Mouse (Mus musculus) embryonic facial prominence, embryonic 13.5 days (tissue): Measurements from ENCODE around the gene Ptpa. TPM values are rescaled to one million over a fixed set of nuclear protein-coding genes. Genes with fewer than 3 reads are reported as not detected.
"Not testable (repeated sequence)": the region's sequence is repeated elsewhere in the genome, so short reads cannot be mapped to it uniquely, and the experiment has no call there.

ENCODE experiments used
- ATAC-seq: fragments of 200-750 bp; cut with Nextera tagmentation; 2 replicates; pipeline ENCODE4 v1.8.0; 2017; ENCODE audit warnings: low read depth; ENCODE audit not compliant: insufficient number of reproducible peaks, insufficient read depth, low FRiP score, low TSS enrichment
- H3K27ac ChIP-seq: fragments of 300-500 bp; sonication (generic); 2 replicates; pipeline ENCODE4 v1.5.1; 2015; ENCODE audit warnings: moderate library complexity, mild to moderate bottlenecking, inconsistent platforms
- H3K27me3 ChIP-seq: fragments of 300-500 bp; sonication (generic); 2 replicates; pipeline ENCODE4 v1.6.1; 2015; ENCODE audit warnings: mild to moderate bottlenecking, inconsistent platforms
- H3K36me3 ChIP-seq: fragments of 300-500 bp; sonication (generic); 2 replicates; pipeline ENCODE4 v1.6.1; 2015; ENCODE audit warnings: mild to moderate bottlenecking, inconsistent platforms
- H3K4me1 ChIP-seq: fragments of 300-500 bp; sonication (generic); 2 replicates; pipeline ENCODE4 v1.6.1; 2015; ENCODE audit warnings: inconsistent platforms
- H3K4me2 ChIP-seq: fragments of 300-500 bp; sonication (generic); 2 replicates; pipeline ENCODE4 v1.6.1; 2015; ENCODE audit warnings: moderate library complexity, mild to moderate bottlenecking, inconsistent platforms
- H3K4me3 ChIP-seq: fragments of 300-500 bp; sonication (generic); 2 replicates; pipeline ENCODE4 v1.5.1; 2015; ENCODE audit warnings: mild to moderate bottlenecking, inconsistent platforms
- H3K9ac ChIP-seq: fragments of 300-500 bp; sonication (generic); 2 replicates; pipeline ENCODE4 v1.6.1; 2015; ENCODE audit warnings: mild to moderate bottlenecking, inconsistent platforms
- H3K9me3 ChIP-seq: fragments of 300-500 bp; sonication (generic); 2 replicates; pipeline ENCODE4 v1.6.1; 2016; ENCODE audit warnings: inconsistent platforms
- WGBS: fragments of 180-500 bp; shearing (Covaris S2); methylation state at CpG from one replicate; pipeline ENCODE4 v1.1.7; 2015; ENCODE audit warnings: mixed read lengths; 5-methylcytosine and 5-hydroxymethylcytosine counted together
- polyA plus RNA-seq: library from polyadenylated mRNA; unstranded; fragments of >200 nt; fragmentation: Nextera tagmentation; extraction: Ambion mirVana; gene quantifications from 2 replicates; pipeline ENCODE4 v1.2.1, GENCODE M21; 2015

Gene Ptpa
- polyA plus RNA-seq, 1 experiment from 2014 or later: 163 TPM

- WGBS: 95% methylated on average over 1 of the region's 1 CpGs
- Histone ChIP-seq H3K9me3 (no peaks in the 10 kb centered on the region), H3K4me3 (no peak overlapping the region), H3K9ac (no peak overlapping the region), H3K4me2 (no peak overlapping the region), H3K27ac (no peak overlapping the region), H3K36me3 (peaks cover 96% of the 10 kb centered on the region), H3K27me3 (no peaks in the 10 kb centered on the region), H3K4me1 (no peaks in the 10 kb centered on the region)
- no peak for ATAC-seq
Measured at GRCm38 (mm10) chr2:30403870-30404269, 12.0 kb upstream of the Ptpa start.

DNA sequence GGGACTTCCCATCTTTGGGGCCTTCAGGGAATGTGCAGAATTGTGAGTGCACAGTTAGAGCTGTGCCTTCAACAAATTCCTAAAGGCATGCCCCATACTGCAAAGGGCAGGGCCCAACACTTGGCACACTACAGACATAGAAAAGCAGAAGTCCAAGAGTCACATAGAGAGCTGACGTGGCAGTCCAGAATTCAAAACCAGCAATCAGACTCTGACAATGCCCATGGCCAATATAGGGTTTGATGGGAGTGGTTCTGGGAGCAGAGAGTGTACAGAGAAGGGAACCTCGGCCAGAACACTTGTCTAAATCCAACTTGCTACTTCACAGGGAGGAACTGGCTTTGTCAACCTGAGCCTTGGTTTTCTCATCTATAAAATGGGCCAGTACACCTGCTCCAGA, 8.6 kb upstream of the Ptpa start:
- no peak for ATAC-seq
- Histone ChIP-seq H3K4me2 (no peak overlapping the region), H3K27ac (no peak overlapping the region), H3K9ac (no peak overlapping the region), H3K9me3 (no peaks in the 10 kb centered on the region), H3K4me3 (no peak overlapping the region), H3K36me3 (peaks cover 75% of the 10 kb centered on the region), H3K27me3 (no peaks in the 10 kb centered on the region), H3K4me1 (no peaks in the 10 kb centered on the region)
- 87% methylated on average over 2 of the region's 2 CpGs for WGBS

- WGBS: 90% methylated on average over 10 of the region's 10 CpGs
Measured at GRCm38 (mm10) chr2:30407778-30408177, 8.1 kb upstream of the Ptpa start.

DNA sequence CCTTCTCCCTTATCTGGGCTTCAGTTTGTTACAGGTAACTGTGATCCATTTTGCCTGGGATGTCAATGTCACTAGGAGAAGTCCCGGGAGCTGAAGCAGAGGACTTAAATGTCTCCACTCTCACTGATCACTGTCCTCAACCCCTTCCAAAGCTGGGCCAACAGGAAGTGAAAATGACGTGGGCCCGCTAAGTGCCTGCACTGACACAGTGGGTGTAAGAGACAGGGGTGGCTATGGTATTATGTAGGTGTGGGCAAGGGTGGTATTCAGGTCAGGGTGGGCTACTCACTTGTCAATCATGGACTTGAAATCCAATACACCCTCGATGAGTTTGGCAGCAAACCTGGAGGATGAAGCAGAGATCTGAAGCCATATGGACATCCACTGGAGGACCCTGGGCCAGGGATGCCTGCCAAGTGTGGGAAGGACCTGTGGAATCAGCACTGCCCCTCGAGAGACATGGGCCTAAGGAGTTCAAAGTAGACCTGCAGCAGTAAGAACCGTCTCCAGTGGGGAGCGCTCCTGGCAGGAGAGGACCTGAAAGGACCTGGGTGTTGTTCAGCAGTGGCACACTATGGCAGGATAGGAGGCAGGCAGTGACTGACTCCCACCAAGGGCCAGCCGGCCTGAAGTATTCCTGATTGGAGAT, 7.3 kb upstream of the Ptpa start:
- H3K27ac ChIP-seq: no peak overlapping the region
- H3K4me2 ChIP-seq: no peak overlapping the region
- ATAC-seq: no peak
- WGBS: 85% methylated on average over 8 of the region's 8 CpGs
- H3K36me3 ChIP-seq: peaks cover 61% of the 10 kb centered on the region
- no peak overlapping the region for H3K9ac ChIP-seq
- H3K4me3 ChIP-seq: no peak overlapping the region
- no peaks in the 10 kb centered on the region for H3K27me3 ChIP-seq
- no peaks in the 10 kb centered on the region for H3K9me3 ChIP-seq
- peaks cover 1% of the 10 kb centered on the region for H3K4me1 ChIP-seq

More at GRCm38 (mm10) chr2:30407778-30408177, 8.1 kb upstream of the Ptpa start:
- Histone ChIP-seq H3K9ac (no peak overlapping the region), H3K36me3 (peaks cover 69% of the 10 kb centered on the region), H3K4me2 (no peak overlapping the region), H3K27me3 (no peaks in the 10 kb centered on the region), H3K4me1 (no peaks in the 10 kb centered on the region), H3K9me3 (no peaks in the 10 kb centered on the region), H3K27ac (no peak overlapping the region), H3K4me3 (no peak overlapping the region)
- ATAC-seq: no peak

GRCm38 (mm10) chr2:30409454-30410176, 6.2 kb upstream of the Ptpa start:
- H3K27ac ChIP-seq: no peak overlapping the region
- H3K27me3 ChIP-seq: no peaks in the 10 kb centered on the region
- WGBS: 90% methylated on average over 4 of the region's 5 CpGs
- H3K9me3 ChIP-seq: no peaks in the 10 kb centered on the region
- H3K4me1 ChIP-seq: peaks cover 12% of the 10 kb centered on the region
- H3K9ac ChIP-seq: no peak overlapping the region
- no peak overlapping the region for H3K4me2 ChIP-seq
- no peak for ATAC-seq
- peaks cover 54% of the 10 kb centered on the region for H3K36me3 ChIP-seq
- H3K4me3 ChIP-seq: no peak overlapping the region

DNA sequence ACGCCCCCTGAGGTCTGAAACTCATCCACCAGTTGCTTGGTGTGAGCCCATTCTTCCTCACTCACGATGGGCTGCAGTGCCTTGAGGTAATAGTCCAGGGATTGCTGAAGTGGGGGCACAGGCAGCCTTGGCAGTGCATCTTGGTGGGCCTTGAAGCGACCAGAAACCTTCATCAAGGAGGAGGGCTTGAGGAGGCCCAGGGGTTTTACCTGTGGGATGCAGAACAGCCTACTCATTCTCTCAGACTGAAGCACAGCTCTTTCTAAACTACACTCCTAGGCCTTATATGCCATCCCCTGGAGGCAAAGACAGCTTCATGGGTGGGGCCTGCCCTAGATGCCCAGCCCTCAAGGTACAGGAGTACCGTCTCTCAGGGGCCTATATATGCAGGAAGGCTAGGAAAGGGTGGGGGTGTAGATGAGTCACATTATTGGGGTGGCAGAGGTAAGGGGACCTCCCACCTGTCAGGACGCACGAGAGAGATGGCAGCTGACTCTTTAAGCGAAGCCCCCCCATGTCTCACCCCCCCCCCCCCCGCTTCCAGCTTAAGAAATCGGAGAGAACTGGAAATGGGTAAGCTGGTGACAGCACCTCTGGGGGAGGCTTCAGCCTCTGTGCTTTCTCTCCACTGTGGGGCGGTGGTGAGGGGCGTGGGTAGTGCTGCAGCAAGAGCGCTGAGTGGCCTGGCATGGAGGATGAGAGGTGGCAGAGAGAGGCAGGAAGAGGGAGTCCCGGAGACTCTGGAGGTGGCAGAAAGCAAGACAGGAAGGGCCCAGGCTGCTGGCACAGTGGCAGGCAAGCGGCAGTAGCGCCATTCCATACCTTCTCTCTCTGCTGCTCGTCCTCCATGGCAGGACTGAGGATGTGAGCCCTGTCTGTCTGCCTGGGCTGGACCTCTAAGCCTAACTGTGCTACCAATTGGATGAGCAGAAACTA, 2.5 kb upstream of the Ptpa start:
- Histone ChIP-seq H3K36me3 (peaks cover 17% of the 10 kb centered on the region), H3K9ac (peak overlapping the region; percentile 44; the same call in 1 of the 2 replicates), H3K27ac (no peak overlapping the region), H3K4me3 (no peak overlapping the region), H3K4me2 (no peak overlapping the region; the same call in 1 of the 2 replicates), H3K27me3 (no peaks in the 10 kb centered on the region), H3K4me1 (peaks cover 29% of the 10 kb centered on the region), H3K9me3 (no peaks in the 10 kb centered on the region)
- ATAC-seq: no peak
- 78% methylated on average over 16 of the region's 16 CpGs for WGBS

- 0 out of 2 replicates have a peak overlapping the region, but pooled peaks have one; percentile 11 for H3K9ac ChIP-seq
- 76% methylated on average over 4 of the region's 4 CpGs for WGBS
- no peak overlapping the region for H3K27ac ChIP-seq
- no peaks in the 10 kb centered on the region for H3K27me3 ChIP-seq
- peaks cover 37% of the 10 kb centered on the region for H3K4me1 ChIP-seq
- peak overlapping the region; percentile 90; the same call in 1 of the 2 replicates for H3K4me3 ChIP-seq
- no peaks in the 10 kb centered on the region for H3K9me3 ChIP-seq
- ATAC-seq: no peak
- H3K4me2 ChIP-seq: no peak overlapping the region; the same call in 1 of the 2 replicates
- H3K36me3 ChIP-seq: peaks cover 9% of the 10 kb centered on the region; the same call in 1 of the 2 replicates
Measured at GRCm38 (mm10) chr2:30414101-30414500, 1.7 kb upstream of the Ptpa start.

DNA sequence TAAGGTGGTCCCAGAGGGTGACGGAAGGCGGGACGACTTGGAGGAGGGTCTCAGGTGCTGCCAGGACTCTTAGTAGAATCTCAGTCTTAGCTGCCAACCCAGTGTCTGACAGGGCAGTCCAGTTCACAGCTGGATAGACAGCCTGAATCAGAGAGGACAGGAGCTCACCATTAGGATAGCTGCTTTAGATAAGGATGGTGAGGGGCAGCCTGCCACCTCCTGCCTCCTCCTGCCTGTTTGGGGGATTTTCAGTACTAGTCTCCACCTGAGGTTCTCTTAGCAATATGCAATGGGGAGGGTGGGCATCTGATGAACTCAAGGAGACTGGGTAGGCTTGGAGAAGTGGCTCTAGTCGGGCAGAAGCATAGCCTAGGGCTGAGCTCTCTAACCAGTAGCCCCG, 1.2 kb upstream of the Ptpa start:
- peak overlapping the region; percentile 95 for H3K9ac ChIP-seq
- no peaks in the 10 kb centered on the region for H3K9me3 ChIP-seq
- H3K4me3 ChIP-seq: peak overlapping the region; percentile 90
- H3K36me3 ChIP-seq: peaks cover 5% of the 10 kb centered on the region; the same call in 1 of the 2 replicates
- H3K27ac ChIP-seq: no peak overlapping the region
- H3K4me1 ChIP-seq: peaks cover 42% of the 10 kb centered on the region
- H3K4me2 ChIP-seq: peak overlapping the region; percentile 68
- H3K27me3 ChIP-seq: no peaks in the 10 kb centered on the region
- 52% methylated on average over 5 of the region's 5 CpGs for WGBS
- no peak for ATAC-seq

DNA sequence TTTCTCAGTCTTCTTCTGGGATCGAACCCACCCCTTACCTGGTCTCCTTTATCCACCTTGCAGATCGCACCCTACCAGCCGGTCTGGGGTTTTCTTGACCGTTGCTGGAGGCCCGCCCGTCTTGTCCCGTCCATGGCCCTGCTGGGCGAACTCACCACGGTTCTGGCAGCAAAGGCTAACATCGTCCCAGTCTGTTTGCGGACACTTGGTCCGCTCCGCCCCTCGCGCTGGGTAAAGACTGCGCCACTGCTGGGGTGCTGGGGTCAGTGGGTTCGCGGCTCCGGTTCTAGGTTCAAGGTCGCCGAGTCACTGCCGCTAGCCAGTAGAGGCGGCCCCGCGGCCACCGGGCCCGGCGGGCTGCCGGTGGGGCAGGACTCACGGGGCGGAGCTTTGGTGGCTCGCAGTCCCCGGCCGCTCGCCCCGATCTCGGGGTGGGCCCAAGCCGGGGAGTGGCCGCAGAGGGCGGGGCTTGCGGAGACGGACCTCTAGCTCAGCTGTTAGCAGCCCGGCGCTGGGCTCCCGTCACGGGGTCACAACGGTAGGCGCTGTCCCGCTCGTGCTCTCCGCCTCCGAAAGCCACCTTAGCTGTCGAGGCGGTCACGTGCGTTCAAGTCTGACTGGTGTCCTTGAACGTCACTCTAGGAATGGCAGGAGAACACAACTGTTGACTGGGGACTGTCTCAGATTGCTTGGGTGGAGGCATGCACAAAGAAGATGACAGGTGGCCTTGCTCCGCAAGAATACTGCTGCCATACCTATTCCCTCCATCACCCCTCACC, 493 bp upstream of the Ptpa start, which contains the start of gene Crat:
Gene Crat, minus strand, starts transcription at position 657 of the 779 bp plus-strand sequence.
- Histone ChIP-seq H3K36me3 (no peaks in the 10 kb centered on the region), H3K4me1 (peaks cover 42% of the 10 kb centered on the region), H3K4me2 (peak within 1 kb of the TSS; percentile 68), H3K9ac (peak within 1 kb of the TSS; percentile 95), H3K27ac (peak within 1 kb of the TSS; percentile 98), H3K9me3 (no peaks in the 10 kb centered on the region), H3K27me3 (no peaks in the 10 kb centered on the region), H3K4me3 (peak within 1 kb of the TSS; percentile 90)
- ATAC-seq: peak; percentile 80
- WGBS: under 1% methylated on average over 58 of the region's 58 CpGs

DNA sequence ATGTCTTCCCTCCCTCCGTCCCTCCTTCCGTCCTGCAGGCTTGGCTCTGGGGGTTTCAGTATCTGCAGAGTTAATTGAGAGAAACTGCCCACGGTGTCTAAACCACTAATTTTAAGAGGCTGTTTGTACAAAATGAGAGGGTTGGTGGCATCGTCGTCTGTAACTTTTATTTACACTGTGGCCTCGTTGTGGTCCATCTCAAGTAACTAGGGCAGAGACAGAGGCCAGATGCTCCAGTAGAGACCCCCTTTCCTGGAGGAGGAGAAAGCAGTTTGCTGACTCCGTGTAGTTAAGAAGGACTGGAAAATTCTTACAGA, 768 bp downstream of the Ptpa start:
- no peak for ATAC-seq
- under 1% methylated on average over 7 of the region's 7 CpGs for WGBS
- Histone ChIP-seq H3K9ac (peak overlapping the region; percentile 95), H3K36me3 (no peaks in the 10 kb centered on the region), H3K9me3 (no peaks in the 10 kb centered on the region), H3K4me3 (peak overlapping the region; percentile 90), H3K4me1 (peaks cover 48% of the 10 kb centered on the region), H3K27ac (peak overlapping the region; percentile 98), H3K27me3 (no peaks in the 10 kb centered on the region), H3K4me2 (peak overlapping the region; percentile 68)

DNA sequence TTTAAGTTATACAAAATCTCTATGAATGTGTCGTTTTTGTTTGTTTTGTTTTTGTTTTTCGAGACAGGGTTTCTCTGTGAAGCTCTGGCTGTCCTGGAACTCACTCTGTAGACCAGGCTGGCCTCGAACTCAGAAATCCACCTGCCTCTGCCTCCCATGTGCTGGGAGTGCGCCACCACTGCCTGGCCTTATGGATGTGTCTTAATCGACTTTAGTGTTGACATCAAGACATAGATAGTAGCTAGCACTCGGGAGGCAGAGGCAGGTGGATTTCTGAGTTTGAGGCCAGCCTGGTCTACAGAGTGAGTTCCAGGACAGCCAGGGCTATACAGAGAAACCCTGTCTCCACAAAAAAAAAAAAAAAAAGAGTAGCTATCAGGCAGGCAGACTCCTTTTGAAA, 1.3 kb downstream of the Ptpa start:
- not testable (repeated sequence) for H3K9me3 ChIP-seq, H3K27me3 ChIP-seq, H3K9ac ChIP-seq, ATAC-seq, H3K27ac ChIP-seq, H3K36me3 ChIP-seq
- peak overlapping the region; percentile 90 for H3K4me3 ChIP-seq
- 78% methylated on average over 6 of the region's 6 CpGs for WGBS
- peak overlapping the region; percentile 68 for H3K4me2 ChIP-seq
- H3K4me1 ChIP-seq: peaks cover 48% of the 10 kb centered on the region
